ENCODE assay signal across 24 mouse cellular contexts in genomic region chr8:114990865-114991613, GRCm38 (mm10).
A peak's percentile ranks its signal among the peaks of the same experiment; 100 is the strongest.
DNase-seq lines count a peak whose midpoint lies in the region; ATAC-seq and TF ChIP-seq lines count a peak whose summit lies in the region.
"Had no signal": no experiment of that assay in that cellular context is flagged by ENCODE, and none has a peak within 500 bp of the region (broad histone marks: within the 10 kb centered on the region; RNA-seq: fewer than 3 reads in every experiment).

No protein-coding gene starts in this region.

- no peak overlapping the region for H3K27ac ChIP-seq in kidney, embryonic 14.5 days (ENCODE audit: low read depth, low read length)
- H3K27ac ChIP-seq in midbrain, embryonic 16.5 days (ENCODE audit: low read length), result no peak overlapping the region
- H3K27ac ChIP-seq in gastrocnemius, adult 2 months, result no peak overlapping the region
- H3K27ac ChIP-seq: forebrain, embryonic 13.5 days; heart, embryonic 10.5 days; limb, embryonic 15.5 days; liver, embryonic 14.5 days; stomach, embryonic 15.5 days had no signal

- ATAC-seq in kidney, embryonic 14.5 days (ENCODE audit: low FRiP score, low TSS enrichment), result 0 out of 2 replicates have a peak, but pooled peaks have one; percentile 20
- no peak for ATAC-seq in midbrain, embryonic 16.5 days
- ATAC-seq: forebrain, embryonic 13.5 days; Patski had no signal

- no peak overlapping the region for H3K4me2 ChIP-seq in kidney, embryonic 14.5 days (replicated peaks; ENCODE audit: low read depth, low read length)
- H3K4me2 ChIP-seq in midbrain, embryonic 16.5 days (ENCODE audit: low read length), result peak overlapping the region; percentile 5; the same call in 1 of the 2 replicates
- H3K4me2 ChIP-seq: forebrain, embryonic 13.5 days; limb, embryonic 15.5 days; lung, embryonic 14.5 days; stomach, embryonic 15.5 days had no signal

- H3K4me3 ChIP-seq in kidney, embryonic 14.5 days (ENCODE audit: low read length), result no peak overlapping the region
- no peak overlapping the region for H3K4me3 ChIP-seq in midbrain, embryonic 16.5 days (ENCODE audit: low read depth, low read length)
- H3K4me3 ChIP-seq in gastrocnemius, adult 2 months, result no peak overlapping the region
- H3K4me3 ChIP-seq: forebrain, embryonic 13.5 days; heart, embryonic 10.5 days; limb, embryonic 15.5 days; stomach, embryonic 15.5 days had no signal

- TF ChIP-seq CTCF in gastrocnemius, adult 2 months (IDR thresholded peaks at IDR 0.05), result no peak

- intact Hi-C loops in gastrocnemius, adult 2 months (cut with DNase I), result no loop called here

- no peaks in the 10 kb centered on the region for H3K27me3 ChIP-seq in kidney, embryonic 14.5 days (ENCODE audit: control insufficient read depth, insufficient read depth, low read length)
- no peaks in the 10 kb centered on the region for H3K27me3 ChIP-seq in midbrain, embryonic 16.5 days (ENCODE audit: control insufficient read depth, insufficient read depth, low read depth, low read length)
- H3K27me3 ChIP-seq: CH12.LX; limb, embryonic 15.5 days; Patski; stomach, embryonic 15.5 days had no signal

- no peak overlapping the region for H3K9ac ChIP-seq in kidney, embryonic 14.5 days (ENCODE audit: low read depth, low read length)
- no peak overlapping the region for H3K9ac ChIP-seq in midbrain, embryonic 16.5 days (ENCODE audit: low read depth, low read length)
- H3K9ac ChIP-seq: forebrain, embryonic 13.5 days; limb, embryonic 15.5 days; liver, embryonic 14.5 days; lung, embryonic 14.5 days; stomach, embryonic 15.5 days had no signal

- no peaks in the 10 kb centered on the region for H3K9me3 ChIP-seq in kidney, embryonic 14.5 days (ENCODE audit: control insufficient read depth, low read length)
- no peaks in the 10 kb centered on the region for H3K9me3 ChIP-seq in midbrain, embryonic 16.5 days (replicated peaks; ENCODE audit: control insufficient read depth, low read length, poor library complexity, severe bottlenecking)
- H3K9me3 ChIP-seq: forebrain, embryonic 13.5 days; heart, embryonic 10.5 days; limb, embryonic 15.5 days; stomach, embryonic 15.5 days had no signal

- H3K36me3 ChIP-seq in kidney, embryonic 14.5 days (ENCODE audit: control insufficient read depth, insufficient read depth, low read length), result no peaks in the 10 kb centered on the region
- H3K36me3 ChIP-seq in midbrain, embryonic 16.5 days (ENCODE audit: control insufficient read depth, insufficient read depth, low read length), result no peaks in the 10 kb centered on the region
- H3K36me3 ChIP-seq: G1E; heart, embryonic 10.5 days; limb, embryonic 15.5 days; stomach, embryonic 15.5 days had no signal

- H3K4me1 ChIP-seq in kidney, embryonic 14.5 days (ENCODE audit: control insufficient read depth, insufficient read depth, low read length), result no peaks in the 10 kb centered on the region; the same call in 1 of the 2 replicates
- no peaks in the 10 kb centered on the region for H3K4me1 ChIP-seq in midbrain, embryonic 16.5 days (ENCODE audit: control insufficient read depth, insufficient read depth, low read length)
- H3K4me1 ChIP-seq: forebrain, embryonic 13.5 days; heart, embryonic 10.5 days; limb, embryonic 15.5 days; stomach, embryonic 15.5 days had no signal

- WGBS in kidney, embryonic 14.5 days, result 22% methylated on average over 13 of the region's 13 CpGs
- WGBS in midbrain, embryonic 16.5 days, result 22% methylated on average over 13 of the region's 13 CpGs

- no peak for DNase-seq in kidney, adult 18-20 months
- DNase-seq in retina, embryonic 14.5 days (ENCODE audit: low spot score), result peak; percentile 36
- DNase-seq in retina, postnatal 1 day, result no peak
- DNase-seq in testis, postnatal 14 days (ENCODE audit: low spot score), result no peak
- DNase-seq in gastrocnemius, adult 2 months, result no peak
- DNase-seq: B cell, adult 2 months; cerebellum, adult 11-12 months; cerebellum, postnatal 10 days; heart, postnatal 4 days; kidney, adult 9 months; left cerebral cortex, postnatal 4 days; lung, embryonic 14.5 days; right cerebral cortex, adult 18-20 months; thymus, adult 2 months had no signal
